Mouse (Mus musculus) bone marrow, adult 2 months (tissue): ENCODE results near the gene Ankrd1.

Experiments
- CTCF ChIP-seq: fragments of 200-500 bp; IDR thresholded peaks from 2 replicates; pipeline ENCODE4 v1.5.1; 2011; ENCODE audit warnings: low read length, control low read depth; ENCODE audit not compliant: control insufficient read depth, insufficient read depth
- POLR2A ChIP-seq: fragments of 200-500 bp; IDR thresholded peaks from 2 replicates; pipeline ENCODE4 v1.6.1; 2011; ENCODE audit warnings: low read depth, mild to moderate bottlenecking, control low read depth, low read length, borderline replicate concordance; ENCODE audit not compliant: control insufficient read depth

GRCm38 (mm10) chr19:36131990-36132389 lies 12.1 kb upstream of the Ankrd1 start:
- no peak for TF ChIP-seq CTCF
- TF ChIP-seq POLR2A = no peak
